Mouse (Mus musculus): ENCODE measurements around the gene Elovl1. TPM values are rescaled to one million over a fixed set of nuclear protein-coding genes. Genes with fewer than 3 reads are reported as not detected.

Gene Elovl1
- polyA plus RNA-seq, 1 experiment = 8.2 TPM

DNA sequence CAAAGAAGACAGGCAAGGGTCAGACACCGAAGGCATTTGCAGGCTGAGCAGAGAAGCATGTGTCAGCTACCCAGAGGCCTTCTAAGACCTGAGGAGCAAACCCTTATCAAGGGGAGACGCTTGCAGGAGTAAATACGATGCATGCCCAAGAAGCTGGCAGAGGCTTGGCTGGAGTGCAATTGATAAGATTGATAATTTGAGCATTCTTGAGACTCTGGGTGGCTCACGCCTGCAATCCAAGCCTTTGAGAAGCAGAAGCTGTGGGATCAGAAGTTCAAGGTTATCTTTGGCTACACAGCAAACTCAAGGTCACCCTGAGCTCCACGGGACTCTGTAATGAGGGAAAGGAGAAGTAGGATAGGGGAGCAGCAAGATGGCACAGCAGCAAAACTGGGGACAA, 26.0 kb upstream of the Elovl1 start:
- peaks cover 29% of the 10 kb centered on the region for H3K4me1 ChIP-seq (ENCODE audit: control insufficient read depth)
- no peaks in the 10 kb centered on the region for H3K27me3 ChIP-seq (ENCODE audit: control insufficient read depth)
- H3K4me3 ChIP-seq (replicated peaks) = no peak overlapping the region
- no peaks in the 10 kb centered on the region for H3K9me3 ChIP-seq (ENCODE audit: control insufficient read depth, low read length)
- H3K36me3 ChIP-seq (ENCODE audit: control insufficient read depth) = peaks cover 85% of the 10 kb centered on the region
- TF ChIP-seq GATA1 (IDR thresholded peaks at IDR 0.05; ENCODE audit: low read length) = no peak
- TF ChIP-seq TAL1 (IDR thresholded peaks at IDR 0.05; ENCODE audit: low read length) = no peak

- no peaks in the 10 kb centered on the region for H3K9me3 ChIP-seq (ENCODE audit: control insufficient read depth, low read length)
- peaks cover 82% of the 10 kb centered on the region for H3K36me3 ChIP-seq (ENCODE audit: control insufficient read depth)
Measured at GRCm38 (mm10) chr4:118402701-118403100, 25.2 kb upstream of the Elovl1 start.

DNA sequence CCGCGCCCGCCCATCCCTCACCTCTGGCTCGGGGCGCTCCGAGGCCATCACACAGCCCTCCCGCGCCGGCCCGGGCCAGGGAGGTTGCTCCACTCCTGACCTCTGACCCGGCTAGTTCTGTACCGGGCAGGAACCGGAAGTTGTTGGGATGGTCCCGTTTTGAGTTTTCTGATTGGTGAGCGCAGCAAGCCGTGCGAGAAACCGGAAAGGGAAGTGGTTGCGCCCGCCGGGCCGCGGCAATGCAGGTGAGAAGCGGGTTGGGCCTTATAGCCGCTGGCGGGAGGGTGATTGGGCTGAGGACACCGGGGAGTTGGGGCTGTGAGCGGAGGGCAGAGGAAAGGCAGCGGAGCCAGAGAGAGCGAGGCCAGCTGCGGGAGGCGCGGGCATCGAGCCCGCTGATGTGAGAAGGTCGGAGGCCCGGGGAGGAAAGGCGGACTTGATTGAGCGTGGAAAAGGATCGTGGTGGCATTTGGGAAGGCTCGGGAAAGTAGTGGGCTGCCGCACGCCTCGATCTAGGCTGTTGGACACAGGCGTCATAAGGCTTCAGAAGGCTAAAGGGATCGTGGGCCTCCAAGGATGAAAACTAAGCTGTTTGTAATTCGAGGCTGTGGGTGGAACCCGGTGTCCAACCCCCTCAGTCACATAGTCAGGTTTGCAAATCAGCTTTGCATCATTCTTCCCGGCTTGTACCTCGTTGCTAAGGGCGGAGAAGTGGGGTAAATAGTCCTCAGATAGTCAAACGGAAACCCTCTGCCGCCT, 18.6 kb upstream of the Elovl1 start, which contains the start of the genes Szt2 and Med8:
Gene Szt2 (minus strand): TSS at position 132 of the 759 bp plus-strand sequence.
Gene Med8 (plus strand): TSS at position 196 of the 759 bp plus-strand sequence.
- Histone ChIP-seq H3K36me3 (ENCODE audit: control insufficient read depth) (peaks cover 66% of the 10 kb centered on the region), H3K4me3 (replicated peaks) (peak within 1 kb of the TSS; percentile 89), H3K4me1 (ENCODE audit: control insufficient read depth) (peaks cover 39% of the 10 kb centered on the region), H3K9me3 (ENCODE audit: control insufficient read depth, low read length) (no peaks in the 10 kb centered on the region), H3K27me3 (ENCODE audit: control insufficient read depth) (no peaks in the 10 kb centered on the region)
- TF ChIP-seq TAL1 (IDR thresholded peaks at IDR 0.05; ENCODE audit: low read length) (no peak), GATA1 (IDR thresholded peaks at IDR 0.05; ENCODE audit: low read length) (no peak)

More at GRCm38 (mm10) chr4:118402701-118403100, 25.2 kb upstream of the Elovl1 start:
- Histone ChIP-seq H3K4me1 (ENCODE audit: control insufficient read depth) (peaks cover 36% of the 10 kb centered on the region), H3K27me3 (ENCODE audit: control insufficient read depth) (no peaks in the 10 kb centered on the region), H3K4me3 (replicated peaks) (no peak overlapping the region)
- no peak for TF ChIP-seq TAL1 (IDR thresholded peaks at IDR 0.05; ENCODE audit: low read length)
- no peak for TF ChIP-seq GATA1 (IDR thresholded peaks at IDR 0.05; ENCODE audit: low read length)

DNA sequence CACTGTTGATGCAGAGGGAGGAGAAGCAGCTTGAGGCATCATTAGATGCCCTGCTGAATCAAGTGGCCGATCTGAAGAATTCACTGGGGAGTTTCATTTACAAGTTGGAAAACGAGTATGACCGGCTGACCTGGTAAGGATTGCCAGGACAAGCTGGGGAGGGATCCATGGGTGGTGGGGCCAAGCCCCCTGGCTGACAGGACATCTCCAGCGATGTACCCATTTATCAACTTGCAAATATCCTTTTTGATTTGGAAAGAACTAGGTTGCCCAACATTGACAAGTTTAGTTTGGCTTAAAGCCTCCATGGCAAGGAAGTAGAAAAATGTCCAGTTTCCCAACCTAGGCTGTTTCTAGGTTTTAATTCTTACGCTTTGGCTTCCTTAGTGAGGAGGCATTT, 17.0 kb upstream of the Elovl1 start:
- Histone ChIP-seq H3K9me3 (ENCODE audit: control insufficient read depth, low read length) (no peaks in the 10 kb centered on the region), H3K27me3 (ENCODE audit: control insufficient read depth) (no peaks in the 10 kb centered on the region), H3K4me3 (replicated peaks) (peak overlapping the region; percentile 89), H3K36me3 (ENCODE audit: control insufficient read depth) (peaks cover 69% of the 10 kb centered on the region), H3K4me1 (ENCODE audit: control insufficient read depth) (peaks cover 37% of the 10 kb centered on the region)
- no peak for TF ChIP-seq GATA1 (IDR thresholded peaks at IDR 0.05; ENCODE audit: low read length)
- TF ChIP-seq TAL1 (IDR thresholded peaks at IDR 0.05; ENCODE audit: low read length) = no peak

- no peaks in the 10 kb centered on the region for H3K9me3 ChIP-seq (ENCODE audit: control insufficient read depth, low read length)
- peaks cover 22% of the 10 kb centered on the region for H3K4me1 ChIP-seq (ENCODE audit: control insufficient read depth)
- no peak overlapping the region for H3K4me3 ChIP-seq (replicated peaks)
- H3K27me3 ChIP-seq (ENCODE audit: control insufficient read depth) = no peaks in the 10 kb centered on the region
- TF ChIP-seq GATA1 (IDR thresholded peaks at IDR 0.05; ENCODE audit: low read length) (no peak), TAL1 (IDR thresholded peaks at IDR 0.05; ENCODE audit: low read length) (no peak)
- H3K36me3 ChIP-seq (ENCODE audit: control insufficient read depth) = peaks cover 83% of the 10 kb centered on the region
Measured at GRCm38 (mm10) chr4:118413553-118413952, 14.3 kb upstream of the Elovl1 start.

DNA sequence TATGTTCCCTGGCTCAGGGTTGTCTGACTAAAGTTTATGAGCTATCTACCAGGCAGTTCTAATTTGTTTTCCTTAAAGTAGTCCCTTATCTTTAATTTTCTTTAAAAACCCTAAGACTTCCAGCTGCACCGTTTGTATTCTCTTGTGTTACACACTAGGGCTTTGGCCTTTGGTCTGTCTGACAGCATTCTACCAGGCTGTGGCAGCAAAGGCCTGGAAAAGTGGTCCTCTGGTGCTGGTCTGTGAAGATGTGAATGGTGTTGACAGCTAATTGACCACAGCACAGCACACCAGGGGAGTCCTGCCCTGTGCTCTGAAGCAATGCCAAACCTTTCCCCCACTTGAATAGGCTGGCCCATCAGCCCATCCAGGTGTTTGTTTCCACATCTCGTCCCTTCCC, 12.1 kb upstream of the Elovl1 start:
- peaks cover 17% of the 10 kb centered on the region for H3K4me1 ChIP-seq (ENCODE audit: control insufficient read depth)
- no peaks in the 10 kb centered on the region for H3K9me3 ChIP-seq (ENCODE audit: control insufficient read depth, low read length)
- TF ChIP-seq GATA1 (IDR thresholded peaks at IDR 0.05; ENCODE audit: low read length) = no peak
- TF ChIP-seq TAL1 (IDR thresholded peaks at IDR 0.05; ENCODE audit: low read length) = no peak
- H3K4me3 ChIP-seq (replicated peaks) = no peak overlapping the region
- H3K36me3 ChIP-seq (ENCODE audit: control insufficient read depth) = peaks cover 95% of the 10 kb centered on the region
- no peaks in the 10 kb centered on the region for H3K27me3 ChIP-seq (ENCODE audit: control insufficient read depth)

GRCm38 (mm10) chr4:118416329-118416728, 11.6 kb upstream of the Elovl1 start:
- Histone ChIP-seq H3K9me3 (ENCODE audit: control insufficient read depth, low read length) (no peaks in the 10 kb centered on the region), H3K4me3 (replicated peaks) (no peak overlapping the region), H3K36me3 (ENCODE audit: control insufficient read depth) (peaks cover 94% of the 10 kb centered on the region), H3K4me1 (ENCODE audit: control insufficient read depth) (peaks cover 14% of the 10 kb centered on the region), H3K27me3 (ENCODE audit: control insufficient read depth) (no peaks in the 10 kb centered on the region)
- TF ChIP-seq TAL1 (IDR thresholded peaks at IDR 0.05; ENCODE audit: low read length) = no peak
- no peak for TF ChIP-seq GATA1 (IDR thresholded peaks at IDR 0.05; ENCODE audit: low read length)

- Histone ChIP-seq H3K27me3 (ENCODE audit: control insufficient read depth) (no peaks in the 10 kb centered on the region), H3K4me1 (ENCODE audit: control insufficient read depth) (peaks cover 13% of the 10 kb centered on the region), H3K36me3 (ENCODE audit: control insufficient read depth) (peaks cover 90% of the 10 kb centered on the region), H3K9me3 (ENCODE audit: control insufficient read depth, low read length) (no peaks in the 10 kb centered on the region), H3K4me3 (replicated peaks) (no peak overlapping the region)
- no peak for TF ChIP-seq GATA1 (IDR thresholded peaks at IDR 0.05; ENCODE audit: low read length)
- TF ChIP-seq TAL1 (IDR thresholded peaks at IDR 0.05; ENCODE audit: low read length) = no peak
Measured at GRCm38 (mm10) chr4:118417112-118417797, 10.6 kb upstream of the Elovl1 start.

- peaks cover 66% of the 10 kb centered on the region for H3K36me3 ChIP-seq (ENCODE audit: control insufficient read depth)
- H3K9me3 ChIP-seq (ENCODE audit: control insufficient read depth, low read length) = no peaks in the 10 kb centered on the region
- TF ChIP-seq TAL1 (IDR thresholded peaks at IDR 0.05; ENCODE audit: low read length) (no peak), GATA1 (IDR thresholded peaks at IDR 0.05; ENCODE audit: low read length) (no peak)
- H3K4me1 ChIP-seq (ENCODE audit: control insufficient read depth) = peaks cover 46% of the 10 kb centered on the region
- H3K4me3 ChIP-seq (replicated peaks) = no peak overlapping the region
- no peaks in the 10 kb centered on the region for H3K27me3 ChIP-seq (ENCODE audit: control insufficient read depth)
Measured at GRCm38 (mm10) chr4:118421384-118421783, 6.5 kb upstream of the Elovl1 start.

Measured in erythroblast, embryonic 14.5 days (primary cell).